Mouse (Mus musculus) erythroblast, embryonic 14.5 days (primary cell): Measurements from ENCODE around the gene Stard5. TPM values are rescaled to one million over a fixed set of nuclear protein-coding genes. Genes with fewer than 3 reads are reported as not detected.

Experiments used
- H3K27me3 ChIP-seq: 2 replicates; pipeline ENCODE4 v1.6.1; 2012; ENCODE audit warnings: inconsistent platforms; ENCODE audit not compliant: control insufficient read depth
- H3K36me3 ChIP-seq: 2 replicates; pipeline ENCODE4 v1.6.1; 2012; ENCODE audit warnings: mild to moderate bottlenecking, inconsistent platforms; ENCODE audit not compliant: control insufficient read depth
- H3K4me1 ChIP-seq: 2 replicates; pipeline ENCODE4 v1.6.1; 2012; ENCODE audit warnings: inconsistent platforms; ENCODE audit not compliant: control insufficient read depth
- H3K4me3 ChIP-seq: replicated peaks from 2 replicates; pipeline ENCODE3; 2012; ENCODE audit warnings: moderate library complexity, mild to moderate bottlenecking, inconsistent platforms
- H3K9me3 ChIP-seq: 2 replicates; pipeline ENCODE4 v1.6.1; 2012; ENCODE audit warnings: low read length, inconsistent platforms, mixed read lengths; ENCODE audit not compliant: control insufficient read depth
- GATA1 ChIP-seq: IDR thresholded peaks from 2 replicates; pipeline ENCODE4 v1.6.1; 2012; ENCODE audit warnings: low read length, inconsistent platforms, mixed read lengths
- TAL1 ChIP-seq: IDR thresholded peaks from 3 replicates; pipeline ENCODE4 v1.6.1; 2012; ENCODE audit warnings: low read length, inconsistent platforms, mixed read lengths
- polyA plus RNA-seq: library from polyadenylated mRNA; stranded (reverse); fragments of >175 nt; gene quantifications from 2 replicates; pipeline ENCODE4 v1.2.3, GENCODE M21; 2012

The Stard5 gene
- 0.05 TPM in 1 of 2 replicates, not detected in the other for polyA plus RNA-seq

GRCm38 (mm10) chr7:83631828-83632681 lies at the start of gene Stard5:
Gene Stard5 (plus strand): TSS chr7:83631959.
- Histone ChIP-seq H3K4me1 (peaks cover 27% of the 10 kb centered on the region), H3K36me3 (no peaks in the 10 kb centered on the region; the same call in 1 of the 2 replicates), H3K27me3 (no peaks in the 10 kb centered on the region), H3K9me3 (no peaks in the 10 kb centered on the region), H3K4me3 (peak within 1 kb of the TSS; percentile 67)
- TF ChIP-seq GATA1: no peak

- Histone ChIP-seq H3K4me1 (no peaks in the 10 kb centered on the region), H3K9me3 (peaks cover 4% of the 10 kb centered on the region; the same call in 1 of the 2 replicates), H3K27me3 (no peaks in the 10 kb centered on the region), H3K36me3 (no peaks in the 10 kb centered on the region), H3K4me3 (no peak within 1 kb of the TSS)
- TF ChIP-seq TAL1 (no peak), GATA1 (no peak)
These were observed 46.9 kb upstream of the Stard5 start, which contains the start of gene Tmc3 for GRCm38 (mm10) chr7:83584639-83585471. Gene Tmc3 (plus strand): TSS chr7:83584927.

GRCm38 (mm10) chr7:83594056-83594455 lies 37.7 kb upstream of the Stard5 start:
- Histone ChIP-seq H3K36me3 (no peaks in the 10 kb centered on the region), H3K4me3 (no peak overlapping the region), H3K27me3 (no peaks in the 10 kb centered on the region), H3K9me3 (peaks cover 3% of the 10 kb centered on the region; the same call in 1 of the 2 replicates), H3K4me1 (no peaks in the 10 kb centered on the region)
- TF ChIP-seq GATA1 (no peak), TAL1 (no peak)

GRCm38 (mm10) chr7:83597063-83597462 lies 34.7 kb upstream of the Stard5 start:
- H3K36me3 ChIP-seq: no peaks in the 10 kb centered on the region
- no peak overlapping the region for H3K4me3 ChIP-seq
- no peak for TF ChIP-seq GATA1
- TF ChIP-seq TAL1: no peak
- no peaks in the 10 kb centered on the region for H3K27me3 ChIP-seq
- H3K9me3 ChIP-seq: peaks cover 3% of the 10 kb centered on the region; the same call in 1 of the 2 replicates
- no peaks in the 10 kb centered on the region for H3K4me1 ChIP-seq

GRCm38 (mm10) chr7:83598997-83599912 lies 32.5 kb upstream of the Stard5 start:
- TF ChIP-seq GATA1 (no peak), TAL1 (no peak)
- Histone ChIP-seq H3K36me3 (no peaks in the 10 kb centered on the region), H3K4me1 (no peaks in the 10 kb centered on the region), H3K9me3 (peaks cover 3% of the 10 kb centered on the region; the same call in 1 of the 2 replicates), H3K27me3 (no peaks in the 10 kb centered on the region), H3K4me3 (no peak overlapping the region)

GRCm38 (mm10) chr7:83599913-83600286 lies 31.9 kb upstream of the Stard5 start:
- no peak overlapping the region for H3K4me3 ChIP-seq
- no peak for TF ChIP-seq GATA1
- no peak for TF ChIP-seq TAL1
- peaks cover 3% of the 10 kb centered on the region; the same call in 1 of the 2 replicates for H3K9me3 ChIP-seq
- no peaks in the 10 kb centered on the region for H3K36me3 ChIP-seq
- no peaks in the 10 kb centered on the region for H3K4me1 ChIP-seq
- H3K27me3 ChIP-seq: no peaks in the 10 kb centered on the region

- TF ChIP-seq GATA1: no peak
- TF ChIP-seq TAL1: no peak
- Histone ChIP-seq H3K9me3 (no peaks in the 10 kb centered on the region), H3K36me3 (no peaks in the 10 kb centered on the region), H3K4me3 (no peak overlapping the region), H3K4me1 (no peaks in the 10 kb centered on the region), H3K27me3 (no peaks in the 10 kb centered on the region)
These were observed 27.4 kb upstream of the Stard5 start for GRCm38 (mm10) chr7:83604180-83604944.

- Histone ChIP-seq H3K4me3 (no peak overlapping the region), H3K27me3 (no peaks in the 10 kb centered on the region), H3K36me3 (no peaks in the 10 kb centered on the region), H3K4me1 (no peaks in the 10 kb centered on the region), H3K9me3 (no peaks in the 10 kb centered on the region)
- TF ChIP-seq TAL1: no peak
- TF ChIP-seq GATA1: no peak
These were observed 25.0 kb upstream of the Stard5 start for GRCm38 (mm10) chr7:83606796-83607195.
